Mouse (Mus musculus) midbrain, embryonic 15.5 days (tissue): Measurements from ENCODE around the gene Cd274. TPM values are rescaled to one million over a fixed set of nuclear protein-coding genes. Genes with fewer than 3 reads are reported as not detected.
"Not testable (repeated sequence)": the region's sequence is repeated elsewhere in the genome, so short reads cannot be mapped to it uniquely, and the experiment has no call there.

Experiments
- ATAC-seq: fragments of 200-750 bp; cut with Nextera tagmentation; replicated peaks from 2 replicates; pipeline ENCODE4 v1.8.0; 2017; ENCODE audit warnings: moderate TSS enrichment
- H3K27ac ChIP-seq: fragments of 300-500 bp; sonication (generic); 2 replicates; pipeline ENCODE4 v1.5.1; 2015; ENCODE audit warnings: mild to moderate bottlenecking, inconsistent platforms
- H3K27me3 ChIP-seq: fragments of 300-500 bp; sonication (generic); replicated peaks from 2 replicates; pipeline ENCODE4 v1.6.1; 2015; ENCODE audit warnings: inconsistent platforms
- H3K36me3 ChIP-seq: fragments of 300-500 bp; sonication (generic); replicated peaks from 2 replicates; pipeline ENCODE4 v1.6.1; 2015; ENCODE audit warnings: inconsistent platforms
- H3K4me1 ChIP-seq: fragments of 300-500 bp; sonication (generic); 2 replicates; pipeline ENCODE4 v1.6.1; 2015; ENCODE audit warnings: inconsistent platforms
- H3K4me2 ChIP-seq: fragments of 300-500 bp; sonication (generic); 2 replicates; pipeline ENCODE4 v1.6.1; 2015; ENCODE audit warnings: inconsistent platforms, mild to moderate bottlenecking, moderate library complexity
- H3K4me3 ChIP-seq: fragments of 300-500 bp; sonication (generic); 2 replicates; pipeline ENCODE4 v1.5.1; 2015; ENCODE audit warnings: mild to moderate bottlenecking, inconsistent platforms
- H3K9ac ChIP-seq: fragments of 300-500 bp; sonication (generic); 2 replicates; pipeline ENCODE4 v1.6.1; 2015; ENCODE audit warnings: mild to moderate bottlenecking, inconsistent platforms
- H3K9me3 ChIP-seq: fragments of 300-500 bp; sonication (generic); 2 replicates; pipeline ENCODE4 v1.6.1; 2016; ENCODE audit warnings: inconsistent platforms
- WGBS: fragments of 180-500 bp; shearing (Covaris S2); methylation state at CpG from one replicate; pipeline ENCODE4 v1.1.7; 2015; ENCODE audit warnings: mixed read lengths; 5-methylcytosine and 5-hydroxymethylcytosine counted together
- polyA plus RNA-seq: library from polyadenylated mRNA; unstranded; fragments of >200 nt; fragmentation: Nextera tagmentation; extraction: Ambion mirVana; gene quantifications from 2 replicates; pipeline ENCODE4 v1.2.1, GENCODE M21; 2015

Gene Cd274
- polyA plus RNA-seq, 1 experiment from 2014 or later, result 0.83 TPM

GRCm38 (mm10) chr19:29405388-29405787, 38.1 kb downstream of the Cd274 start:
- no peak overlapping the region for H3K4me3 ChIP-seq
- H3K36me3 ChIP-seq, result no peaks in the 10 kb centered on the region
- no peaks in the 10 kb centered on the region for H3K9me3 ChIP-seq
- ATAC-seq, result no peak
- no peaks in the 10 kb centered on the region for H3K27me3 ChIP-seq
- H3K27ac ChIP-seq, result no peak overlapping the region
- no peaks in the 10 kb centered on the region; the same call in 1 of the 2 replicates for H3K4me1 ChIP-seq
- H3K9ac ChIP-seq, result no peak overlapping the region
- WGBS, result 43% methylated on average over 2 of the region's 2 CpGs
- H3K4me2 ChIP-seq, result no peak overlapping the region

- Histone ChIP-seq H3K27me3 (no peaks in the 10 kb centered on the region), H3K27ac (no peak overlapping the region), H3K9me3 (no peaks in the 10 kb centered on the region), H3K4me2 (no peak overlapping the region), H3K9ac (no peak overlapping the region), H3K4me1 (no peaks in the 10 kb centered on the region; the same call in 1 of the 2 replicates), H3K4me3 (no peak overlapping the region), H3K36me3 (no peaks in the 10 kb centered on the region)
- 85% methylated on average over 18 of the region's 18 CpGs for WGBS
- no peak for ATAC-seq
Measured at GRCm38 (mm10) chr19:29406042-29407017, 39.1 kb downstream of the Cd274 start.

- WGBS, result 88% methylated on average over 4 of the region's 4 CpGs
- H3K4me2 ChIP-seq, result no peak within 1 kb of the TSS
- no peaks in the 10 kb centered on the region for H3K4me1 ChIP-seq
- no peaks in the 10 kb centered on the region for H3K27me3 ChIP-seq
- H3K36me3 ChIP-seq, result no peaks in the 10 kb centered on the region
- no peak within 1 kb of the TSS for H3K27ac ChIP-seq
- no peaks in the 10 kb centered on the region for H3K9me3 ChIP-seq
- ATAC-seq, result no peak
- H3K9ac ChIP-seq, result no peak within 1 kb of the TSS
- H3K4me3 ChIP-seq, result no peak within 1 kb of the TSS
Measured at GRCm38 (mm10) chr19:29410619-29411018, 43.4 kb downstream of the Cd274 start, which contains the start of gene Pdcd1lg2. Gene Pdcd1lg2 (plus strand): TSS chr19:29410919.

GRCm38 (mm10) chr19:29412476-29413420, 45.5 kb downstream of the Cd274 start:
- no peak overlapping the region for H3K4me3 ChIP-seq
- no peaks in the 10 kb centered on the region for H3K36me3 ChIP-seq
- no peak overlapping the region for H3K4me2 ChIP-seq
- 78% methylated on average over 6 of the region's 6 CpGs for WGBS
- H3K9me3 ChIP-seq, result no peaks in the 10 kb centered on the region
- H3K27me3 ChIP-seq, result no peaks in the 10 kb centered on the region
- no peak overlapping the region for H3K9ac ChIP-seq
- H3K4me1 ChIP-seq, result no peaks in the 10 kb centered on the region
- H3K27ac ChIP-seq, result no peak overlapping the region
- ATAC-seq, result no peak

- no peak for ATAC-seq
- no peaks in the 10 kb centered on the region for H3K27me3 ChIP-seq
- H3K27ac ChIP-seq, result no peak overlapping the region
- no peaks in the 10 kb centered on the region for H3K4me1 ChIP-seq
- no peaks in the 10 kb centered on the region for H3K9me3 ChIP-seq
- no peaks in the 10 kb centered on the region for H3K36me3 ChIP-seq
- no peak overlapping the region for H3K4me2 ChIP-seq
- H3K9ac ChIP-seq, result no peak overlapping the region
- H3K4me3 ChIP-seq, result no peak overlapping the region
- WGBS, result 87% methylated on average over 3 of the region's 3 CpGs
Measured at GRCm38 (mm10) chr19:29414513-29414912, 47.3 kb downstream of the Cd274 start.

GRCm38 (mm10) chr19:29414917-29415316, 47.7 kb downstream of the Cd274 start:
- not testable (repeated sequence) for H3K4me2 ChIP-seq, H3K9ac ChIP-seq

GRCm38 (mm10) chr19:29416393-29416902, 49.2 kb downstream of the Cd274 start:
- Histone ChIP-seq H3K4me2 (no peak overlapping the region), H3K9ac (no peak overlapping the region), H3K9me3 (no peaks in the 10 kb centered on the region), H3K27ac (no peak overlapping the region), H3K4me1 (no peaks in the 10 kb centered on the region), H3K36me3 (no peaks in the 10 kb centered on the region), H3K27me3 (no peaks in the 10 kb centered on the region), H3K4me3 (no peak overlapping the region)
- 83% methylated on average over 3 of the region's 3 CpGs for WGBS
- no peak for ATAC-seq

More at GRCm38 (mm10) chr19:29414917-29415316, 47.7 kb downstream of the Cd274 start:
- H3K4me1 ChIP-seq, ATAC-seq, H3K36me3 ChIP-seq, H3K27me3 ChIP-seq, H3K4me3 ChIP-seq, H3K9me3 ChIP-seq, H3K27ac ChIP-seq: not testable (repeated sequence)

GRCm38 (mm10) chr19:29417188-29417587, 49.9 kb downstream of the Cd274 start:
- H3K9me3 ChIP-seq, result no peaks in the 10 kb centered on the region
- ATAC-seq, result no peak
- no peaks in the 10 kb centered on the region for H3K4me1 ChIP-seq
- no peaks in the 10 kb centered on the region for H3K36me3 ChIP-seq
- H3K27me3 ChIP-seq, result no peaks in the 10 kb centered on the region
- no peak overlapping the region for H3K4me2 ChIP-seq
- H3K4me3 ChIP-seq, result no peak overlapping the region
- 65% methylated on average over 2 of the region's 2 CpGs for WGBS
- no peak overlapping the region for H3K9ac ChIP-seq
- H3K27ac ChIP-seq, result no peak overlapping the region

- Histone ChIP-seq H3K4me3 (no peak overlapping the region), H3K9ac (no peak overlapping the region), H3K9me3 (no peaks in the 10 kb centered on the region), H3K4me1 (no peaks in the 10 kb centered on the region), H3K27ac (no peak overlapping the region), H3K4me2 (no peak overlapping the region), H3K27me3 (no peaks in the 10 kb centered on the region), H3K36me3 (no peaks in the 10 kb centered on the region)
- no peak for ATAC-seq
- WGBS, result 89% methylated on average over 2 of the region's 2 CpGs
Measured at GRCm38 (mm10) chr19:29417894-29418293, 50.6 kb downstream of the Cd274 start.

GRCm38 (mm10) chr19:29418661-29419115, 51.4 kb downstream of the Cd274 start:
- H3K9me3 ChIP-seq, result no peaks in the 10 kb centered on the region
- no peaks in the 10 kb centered on the region for H3K27me3 ChIP-seq
- no peak overlapping the region for H3K27ac ChIP-seq
- no peak overlapping the region for H3K4me3 ChIP-seq
- WGBS, result 41% methylated on average over 9 of the region's 9 CpGs
- H3K4me2 ChIP-seq, result no peak overlapping the region
- no peak for ATAC-seq
- no peak overlapping the region for H3K9ac ChIP-seq
- H3K36me3 ChIP-seq, result no peaks in the 10 kb centered on the region
- H3K4me1 ChIP-seq, result no peaks in the 10 kb centered on the region

GRCm38 (mm10) chr19:29419506-29419905, 52.3 kb downstream of the Cd274 start:
- 72% methylated on average over 3 of the region's 3 CpGs for WGBS
- no peak for ATAC-seq
- Histone ChIP-seq H3K9ac (no peak overlapping the region), H3K4me1 (no peaks in the 10 kb centered on the region), H3K27me3 (no peaks in the 10 kb centered on the region), H3K9me3 (no peaks in the 10 kb centered on the region), H3K27ac (no peak overlapping the region), H3K4me3 (no peak overlapping the region), H3K36me3 (no peaks in the 10 kb centered on the region), H3K4me2 (no peak overlapping the region)

GRCm38 (mm10) chr19:29419946-29420345, 52.7 kb downstream of the Cd274 start:
- H3K27ac ChIP-seq, result no peak overlapping the region
- H3K4me1 ChIP-seq, result no peaks in the 10 kb centered on the region
- H3K4me2 ChIP-seq, result no peak overlapping the region
- H3K36me3 ChIP-seq, result no peaks in the 10 kb centered on the region
- H3K27me3 ChIP-seq, result no peaks in the 10 kb centered on the region
- H3K4me3 ChIP-seq, result no peak overlapping the region
- H3K9me3 ChIP-seq, result no peaks in the 10 kb centered on the region
- H3K9ac ChIP-seq, result no peak overlapping the region
- no peak for ATAC-seq
